Mouse (Mus musculus) heart, postnatal 36 days (tissue): Measurements from ENCODE around the gene Nrsn1. TPM values are rescaled to one million over a fixed set of nuclear protein-coding genes. Genes with fewer than 3 reads are reported as not detected.
"Not testable (repeated sequence)": the region's sequence is repeated elsewhere in the genome, so short reads cannot be mapped to it uniquely, and the experiment has no call there.

ENCODE experiments used
- DNase-seq, 2 experiments: peaks; one replicate each; pipeline ENCODE4 v3.0.0; 2021 to 2022
- intact Hi-C: fragments of 180-260 bp; cut with DNase I; formaldehyde crosslinking; loops from one replicate; pipeline ENCODE4 v1.15.1; 2025
- total RNA-seq, 2 experiments: library from RNA; stranded (reverse); gene quantifications; 2 replicates each; pipeline ENCODE4 v1.2.3; 2021

Nrsn1 gene
- not detected for total RNA-seq

GRCm38 (mm10) chr13:25270402-25270801 is at the start of gene Nrsn1:
Gene Nrsn1, minus strand, starts transcription at chr13:25270502.
- intact Hi-C loops, DNase-seq: not testable (repeated sequence)

- intact Hi-C loops: no loop called here
- DNase-seq: no peak
Measured at GRCm38 (mm10) chr13:25312059-25312458, 41.8 kb upstream of the Nrsn1 start.

GRCm38 (mm10) chr13:25310068-25310467 is 39.8 kb upstream of the Nrsn1 start:
- DNase-seq: no peak

GRCm38 (mm10) chr13:25288736-25289135 is 18.4 kb upstream of the Nrsn1 start:
- intact Hi-C loops: no loop called here
- no peak for DNase-seq

More at GRCm38 (mm10) chr13:25310068-25310467, 39.8 kb upstream of the Nrsn1 start:
- intact Hi-C loops: no loop called here

DNA sequence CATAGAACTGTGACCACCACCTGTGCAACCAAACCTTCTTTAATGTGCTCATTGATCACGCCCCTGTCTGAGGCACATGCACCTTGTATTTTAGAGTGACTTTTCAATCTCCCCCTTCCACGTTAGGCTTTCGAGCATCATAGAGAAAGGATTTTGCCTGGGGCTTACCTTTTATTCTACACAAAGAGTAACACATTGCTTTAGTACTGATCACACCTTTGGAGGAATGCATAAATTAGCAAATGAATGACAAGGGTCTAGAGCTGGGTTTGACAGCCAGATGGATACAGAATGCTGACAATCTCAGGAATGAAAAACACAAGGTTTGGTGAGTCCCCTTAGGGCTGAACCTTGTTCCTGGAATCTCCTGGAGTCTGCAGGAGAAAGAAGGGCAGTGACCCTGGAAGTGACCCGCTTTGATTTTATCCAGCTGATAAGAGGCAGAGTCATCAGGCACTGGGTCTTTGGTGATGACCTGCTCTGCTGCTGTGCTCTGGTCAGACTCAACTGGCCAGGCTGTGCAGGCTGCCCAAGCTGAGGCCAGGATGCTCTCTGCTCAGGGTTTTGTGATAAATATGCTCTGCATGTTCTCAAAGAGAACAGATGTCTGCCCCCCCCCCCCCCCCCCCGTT is 4.7 kb upstream of the Nrsn1 start:
- DNase-seq: no peak
- intact Hi-C loops: no loop called here

DNA sequence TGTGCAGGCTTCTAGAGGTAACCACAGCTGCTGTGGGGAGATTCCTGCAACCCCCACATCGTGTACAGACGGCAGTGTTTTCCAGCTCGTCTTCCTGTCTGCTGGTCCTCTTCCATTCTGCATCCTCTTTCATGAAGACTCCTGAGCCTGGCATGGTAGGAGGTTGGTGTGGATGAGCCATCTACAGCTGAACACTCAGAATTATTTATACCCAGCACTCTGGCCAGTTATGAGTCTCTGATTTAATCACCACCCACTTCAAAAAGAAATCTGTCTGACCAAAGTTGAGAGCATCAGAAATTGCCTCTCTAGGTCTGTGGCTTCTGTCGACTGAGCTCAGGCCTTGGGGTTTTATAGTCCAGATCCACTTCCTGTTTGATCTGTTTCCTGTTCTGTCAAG is 1.9 kb upstream of the Nrsn1 start:
- intact Hi-C loops: no loop called here

GRCm38 (mm10) chr13:25269569-25270268 is 583 bp downstream of the Nrsn1 start:
- DNase-seq: no peak
- intact Hi-C loops: no loop called here

More for the DNA sequence above, 1.9 kb upstream of the Nrsn1 start:
- DNase-seq: no peak

GRCm38 (mm10) chr13:25269039-25269438 is 1.3 kb downstream of the Nrsn1 start:
- DNase-seq: peak; percentile 21 to 41
- intact Hi-C loops: no loop called here

- no peak for DNase-seq
- intact Hi-C loops: no loop called here
Measured at GRCm38 (mm10) chr13:25262748-25263147, 7.6 kb downstream of the Nrsn1 start.

DNA sequence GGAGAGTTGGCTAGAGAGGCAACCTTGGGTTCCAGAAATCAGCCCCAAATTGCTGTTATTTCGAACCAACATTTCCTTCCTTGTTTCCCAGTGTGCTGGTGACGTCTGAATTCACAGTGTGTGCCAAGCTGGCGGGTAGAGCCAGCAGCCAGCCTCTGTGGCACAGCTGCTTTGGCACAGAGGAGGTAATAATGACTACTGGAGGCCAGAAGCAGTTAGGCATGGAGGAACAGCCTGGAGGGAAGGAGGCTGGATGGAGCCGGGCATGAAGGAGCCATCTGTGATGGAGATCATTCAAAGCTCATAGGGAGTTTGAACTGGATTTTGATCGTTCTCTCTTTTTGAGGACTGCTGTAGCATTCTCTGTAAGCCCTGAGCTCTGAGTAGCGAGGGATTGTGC is 12.7 kb downstream of the Nrsn1 start:
- intact Hi-C loops: no loop called here
- no peak for DNase-seq

- no peak for DNase-seq
- intact Hi-C loops: no loop called here
Measured at GRCm38 (mm10) chr13:25254478-25255263, 15.6 kb downstream of the Nrsn1 start.

GRCm38 (mm10) chr13:25251893-25252292 is 18.4 kb downstream of the Nrsn1 start:
- no peak for DNase-seq
- intact Hi-C loops: no loop called here

DNA sequence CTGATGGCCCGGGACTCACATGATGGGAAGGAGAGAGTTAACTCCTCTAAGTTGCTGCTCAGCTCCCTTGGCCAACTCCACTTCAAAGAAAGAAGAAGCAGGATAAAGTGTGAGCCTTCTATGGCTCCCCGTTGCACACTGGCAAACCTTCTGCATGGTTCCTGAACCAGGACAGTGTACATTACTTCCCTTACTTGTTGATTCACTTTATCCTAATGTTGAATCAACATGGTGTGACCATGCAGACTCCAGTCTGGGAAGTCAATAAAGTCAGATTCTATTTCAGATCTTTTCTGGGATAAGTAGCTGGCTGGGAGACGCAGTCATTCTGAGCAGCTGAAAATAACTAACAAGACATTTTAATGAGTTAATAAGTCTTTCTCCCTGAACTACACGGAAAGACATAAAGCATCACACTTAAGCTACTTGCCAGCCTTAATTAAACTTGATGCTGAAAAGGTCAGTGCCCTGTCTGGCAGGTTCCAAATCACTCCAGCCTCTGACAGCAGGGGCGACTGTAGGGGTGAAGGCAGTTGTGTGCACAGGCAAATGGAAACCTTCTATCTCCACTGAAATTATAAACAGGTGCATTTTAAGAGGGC is 50.0 kb downstream of the Nrsn1 start:
- intact Hi-C loops: no loop called here
- DNase-seq: no peak

DNA sequence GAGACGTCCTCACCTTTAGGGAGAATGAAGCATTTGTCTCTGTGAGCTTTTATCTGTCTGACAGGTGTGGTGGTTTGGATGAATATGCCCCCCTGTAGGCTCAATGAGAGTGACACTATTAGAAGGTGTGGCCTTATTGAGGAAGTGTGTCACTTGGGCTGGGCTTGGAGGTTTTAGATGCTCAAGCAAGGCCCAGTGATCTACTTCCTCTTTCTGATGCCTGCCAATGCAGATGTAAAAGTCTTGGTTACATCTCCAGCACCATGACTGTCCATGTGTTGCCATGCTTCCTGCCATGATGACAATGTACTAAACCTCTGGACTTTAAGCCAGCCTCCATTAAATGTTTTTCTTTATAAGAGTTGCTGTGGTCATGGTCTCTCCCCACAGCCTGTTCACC is 51.9 kb downstream of the Nrsn1 start:
- no peak for DNase-seq
- intact Hi-C loops: no loop called here

GRCm38 (mm10) chr13:25206950-25207349 is 63.4 kb downstream of the Nrsn1 start:
- DNase-seq: no peak
- intact Hi-C loops: no loop called here

Other genes with a start within 250 kb of the Nrsn1 start
- not detected for gene Dcdc2a, start 214.5 kb downstream of the Nrsn1 start, total RNA-seq